Mouse (Mus musculus) erythroblast, embryonic 14.5 days (primary cell): Measurements from ENCODE around the gene Srgap1. TPM values are rescaled to one million over a fixed set of nuclear protein-coding genes. Genes with fewer than 3 reads are reported as not detected.

Experiments
- H3K27me3 ChIP-seq: 2 replicates; pipeline ENCODE4 v1.6.1; 2012; ENCODE audit warnings: inconsistent platforms; ENCODE audit not compliant: control insufficient read depth
- H3K36me3 ChIP-seq: 2 replicates; pipeline ENCODE4 v1.6.1; 2012; ENCODE audit warnings: mild to moderate bottlenecking, inconsistent platforms; ENCODE audit not compliant: control insufficient read depth
- H3K4me1 ChIP-seq: 2 replicates; pipeline ENCODE4 v1.6.1; 2012; ENCODE audit warnings: inconsistent platforms; ENCODE audit not compliant: control insufficient read depth
- H3K4me3 ChIP-seq: replicated peaks from 2 replicates; pipeline ENCODE3; 2012; ENCODE audit warnings: moderate library complexity, mild to moderate bottlenecking, inconsistent platforms
- H3K9me3 ChIP-seq: 2 replicates; pipeline ENCODE4 v1.6.1; 2012; ENCODE audit warnings: low read length, inconsistent platforms, mixed read lengths; ENCODE audit not compliant: control insufficient read depth
- GATA1 ChIP-seq: IDR thresholded peaks from 2 replicates; pipeline ENCODE4 v1.6.1; 2012; ENCODE audit warnings: low read length, inconsistent platforms, mixed read lengths
- TAL1 ChIP-seq: IDR thresholded peaks from 3 replicates; pipeline ENCODE4 v1.6.1; 2012; ENCODE audit warnings: low read length, inconsistent platforms, mixed read lengths
- polyA plus RNA-seq: library from polyadenylated mRNA; stranded (reverse); fragments of >175 nt; gene quantifications from 2 replicates; pipeline ENCODE4 v1.2.3, GENCODE M21; 2012

The Srgap1 gene
- polyA plus RNA-seq, 1 experiment, result 0.20 TPM

- Histone ChIP-seq H3K4me3 (no peak overlapping the region), H3K4me1 (no peaks in the 10 kb centered on the region), H3K9me3 (no peaks in the 10 kb centered on the region; the same call in none of the 2 replicates), H3K27me3 (no peaks in the 10 kb centered on the region), H3K36me3 (no peaks in the 10 kb centered on the region)
- no peak for TF ChIP-seq GATA1
- no peak for TF ChIP-seq TAL1
These were observed 315.9 kb downstream of the Srgap1 start for GRCm38 (mm10) chr10:121731048-121731725.

Other genes with a start within 250 kb of the Srgap1 start
- 0.09 and 0.44 TPM in 2 replicates for gene Rxylt1, start 50.1 kb upstream of the Srgap1 start, polyA plus RNA-seq